Mouse (Mus musculus) hindbrain, embryonic 10.5 days (tissue): Measurements from ENCODE around the gene Ezr. TPM values are rescaled to one million over a fixed set of nuclear protein-coding genes. Genes with fewer than 3 reads are reported as not detected.
"Not testable (repeated sequence)": the region's sequence is repeated elsewhere in the genome, so short reads cannot be mapped to it uniquely, and the experiment has no call there.

Experiments
- DNase-seq: peaks from one replicate; pipeline ENCODE4 v3.0.0-alpha.2; 2017; ENCODE audit warnings: low spot score
- H3K27ac ChIP-seq: fragments of 300-500 bp; sonication (generic); 2 replicates; pipeline ENCODE4 v1.5.1; 2016; ENCODE audit warnings: mild to moderate bottlenecking, moderate library complexity
- H3K27me3 ChIP-seq: fragments of 300-500 bp; sonication (generic); 2 replicates; pipeline ENCODE4 v1.6.1; 2016; ENCODE audit warnings: mild to moderate bottlenecking; ENCODE audit not compliant: poor library complexity, insufficient read depth, severe bottlenecking
- H3K36me3 ChIP-seq: fragments of 300-500 bp; sonication (generic); 2 replicates; pipeline ENCODE4 v1.6.1; 2016; ENCODE audit warnings: mild to moderate bottlenecking, moderate library complexity
- H3K4me1 ChIP-seq: fragments of 300-500 bp; sonication (generic); replicated peaks from 2 replicates; pipeline ENCODE4 v1.6.1; 2016; ENCODE audit warnings: mild to moderate bottlenecking
- H3K4me3 ChIP-seq: fragments of 300-500 bp; sonication (generic); 2 replicates; pipeline ENCODE4 v1.5.1; 2016; ENCODE audit warnings: mild to moderate bottlenecking, moderate library complexity
- H3K9me3 ChIP-seq: fragments of 300-500 bp; sonication (generic); 2 replicates; pipeline ENCODE4 v1.6.1; 2016; ENCODE audit warnings: mild to moderate bottlenecking, moderate library complexity
- WGBS: fragments of 180-500 bp; shearing (Covaris S2); methylation state at CpG from one replicate; pipeline ENCODE4 v1.1.7; 2016; 5-methylcytosine and 5-hydroxymethylcytosine counted together
- polyA plus RNA-seq: library from polyadenylated mRNA; unstranded; fragments of >200 nt; fragmentation: Nextera tagmentation; extraction: Ambion mirVana; gene quantifications from 2 replicates; pipeline ENCODE4 v1.2.1, GENCODE M21; 2016

The Ezr gene
- polyA plus RNA-seq, 1 experiment from 2014 or later = 99.4 TPM

DNA sequence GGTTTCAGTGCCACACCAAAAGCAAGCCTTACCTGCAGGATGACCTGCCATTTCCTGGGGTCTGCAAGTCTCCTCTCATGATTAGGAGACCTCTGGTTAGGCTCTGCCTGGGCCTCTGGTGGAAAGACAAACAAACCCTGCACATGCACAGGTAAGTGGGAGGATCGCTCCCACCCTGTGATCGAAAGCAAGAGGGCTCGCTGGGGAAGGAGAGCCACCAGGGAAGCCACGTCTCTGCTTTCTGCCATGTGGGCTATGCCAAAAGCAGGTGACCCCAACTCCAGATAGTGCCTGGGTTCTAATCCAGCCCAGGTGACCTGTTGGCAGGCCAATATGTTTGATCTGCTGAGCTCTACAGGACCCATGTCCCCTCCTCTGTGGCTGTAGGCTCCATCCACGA lies 76.1 kb downstream of the Ezr start:
- not testable (repeated sequence) for H3K27ac ChIP-seq, H3K9me3 ChIP-seq, H3K27me3 ChIP-seq, H3K4me1 ChIP-seq, H3K4me3 ChIP-seq, H3K36me3 ChIP-seq, DNase-seq
- 86% methylated on average over 5 of the region's 5 CpGs for WGBS

- H3K27ac ChIP-seq, H3K4me3 ChIP-seq, H3K27me3 ChIP-seq, H3K36me3 ChIP-seq, H3K4me1 ChIP-seq, H3K9me3 ChIP-seq, DNase-seq: not testable (repeated sequence)
- 70% methylated on average over 9 of the region's 9 CpGs for WGBS
Measured at GRCm38 (mm10) chr17:6703381-6704270, 79.0 kb downstream of the Ezr start.

- H3K4me3 ChIP-seq, H3K9me3 ChIP-seq, H3K27ac ChIP-seq, H3K36me3 ChIP-seq, DNase-seq, H3K27me3 ChIP-seq, H3K4me1 ChIP-seq: not testable (repeated sequence)
- WGBS = 42% methylated on average over 2 of the region's 8 CpGs
Measured at GRCm38 (mm10) chr17:6702625-6703221, 79.9 kb downstream of the Ezr start.

DNA sequence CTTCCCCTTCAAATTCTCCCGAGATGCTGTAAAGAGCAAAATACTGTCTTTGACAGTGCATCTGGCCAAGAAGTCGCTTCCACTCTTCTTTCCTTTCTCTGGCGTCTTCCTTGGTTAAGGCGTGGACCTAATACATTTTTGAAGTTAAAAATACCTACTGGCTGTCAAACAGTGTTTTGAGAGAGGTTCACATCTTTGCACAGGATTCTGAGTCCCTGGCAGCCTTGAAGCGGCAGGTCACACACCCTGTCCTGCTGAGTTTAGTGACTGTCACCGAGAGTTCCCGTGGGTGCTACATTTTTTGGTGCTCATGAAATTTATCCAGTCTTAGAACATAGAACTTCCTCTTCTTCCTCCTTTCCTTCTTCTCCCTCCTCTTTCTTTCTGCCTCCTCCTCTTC lies 82.5 kb downstream of the Ezr start:
- not testable (repeated sequence) for H3K4me1 ChIP-seq, DNase-seq, H3K36me3 ChIP-seq, H3K9me3 ChIP-seq, H3K27me3 ChIP-seq, H3K27ac ChIP-seq, H3K4me3 ChIP-seq
- 76% methylated on average over 4 of the region's 7 CpGs for WGBS

DNA sequence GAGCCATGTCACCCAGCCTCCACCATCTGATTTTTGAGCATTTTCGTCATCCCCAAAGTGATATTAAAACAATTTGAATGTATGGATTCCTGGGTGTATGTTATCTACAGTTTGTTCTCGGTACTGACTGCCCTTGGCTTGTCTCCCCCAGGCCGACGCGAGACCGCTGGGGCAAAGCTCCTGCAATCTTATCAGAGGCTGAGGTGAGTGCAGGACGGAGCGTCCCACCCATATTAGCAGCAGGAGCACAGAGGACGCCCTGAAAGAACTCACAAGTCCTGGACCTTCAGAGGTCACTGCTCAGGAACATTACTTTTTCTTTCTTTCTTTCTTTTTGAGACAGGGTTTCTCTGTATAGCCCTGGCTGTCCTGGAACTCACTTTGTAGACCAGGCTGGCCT lies 83.1 kb downstream of the Ezr start:
- not testable (repeated sequence) for H3K4me1 ChIP-seq, H3K27ac ChIP-seq, H3K9me3 ChIP-seq, DNase-seq, H3K27me3 ChIP-seq, H3K4me3 ChIP-seq, H3K36me3 ChIP-seq
- WGBS = 91% methylated on average over 9 of the region's 9 CpGs

DNA sequence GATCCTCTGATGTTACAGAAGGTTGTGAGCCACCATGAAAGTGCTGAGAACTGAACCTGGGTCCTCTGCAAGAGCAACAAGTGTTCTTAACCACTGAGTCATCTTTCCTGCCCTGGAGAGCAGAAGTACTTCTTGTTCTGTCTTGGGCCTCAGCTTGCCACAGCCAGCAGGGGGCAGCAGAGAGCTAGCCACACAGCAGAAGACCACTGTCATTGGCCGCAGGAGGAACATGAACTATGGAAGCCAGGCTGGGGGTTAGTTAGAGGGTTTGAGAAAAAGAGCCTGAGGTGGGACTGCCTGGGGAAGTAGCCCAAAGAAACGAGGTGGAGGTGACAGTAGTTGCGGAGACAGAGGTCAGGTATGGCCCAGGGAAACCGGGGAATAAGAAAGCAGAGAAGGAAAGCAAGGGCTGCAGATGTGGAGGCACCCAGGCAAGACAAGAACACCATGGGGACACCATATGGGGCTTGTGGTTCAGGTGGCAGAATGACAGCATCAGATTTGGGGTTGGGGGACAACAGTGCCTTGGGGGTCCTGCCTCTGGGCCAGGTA lies 85.3 kb downstream of the Ezr start:
- WGBS = 29% methylated on average over 4 of the region's 4 CpGs
- H3K4me3 ChIP-seq, H3K27ac ChIP-seq, H3K36me3 ChIP-seq, H3K9me3 ChIP-seq, H3K27me3 ChIP-seq, H3K4me1 ChIP-seq: not testable (repeated sequence)
- DNase-seq = peak; percentile 12

DNA sequence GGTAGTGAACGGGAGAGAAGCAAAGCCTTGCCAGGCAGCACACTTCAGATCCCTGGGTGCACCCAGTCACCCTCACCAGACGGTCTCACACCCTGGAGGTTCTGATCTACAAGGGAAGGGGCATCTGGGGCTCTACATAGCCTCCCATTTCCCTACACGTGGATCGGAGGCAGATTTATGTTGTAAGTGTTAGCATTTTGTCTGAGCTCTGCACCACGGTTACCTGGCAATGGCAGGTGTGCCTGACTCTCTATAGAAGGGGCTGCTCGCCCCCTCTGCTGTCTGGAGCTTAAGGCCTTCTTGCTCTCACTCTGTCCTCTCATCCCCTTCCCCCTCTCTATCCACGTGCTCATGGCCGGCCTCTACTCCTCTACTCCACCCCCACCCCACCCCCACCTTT lies 86.1 kb downstream of the Ezr start:
- not testable (repeated sequence) for DNase-seq, H3K27me3 ChIP-seq, H3K9me3 ChIP-seq, H3K36me3 ChIP-seq, H3K4me3 ChIP-seq, H3K4me1 ChIP-seq, H3K27ac ChIP-seq
- 60% methylated on average over 8 of the region's 8 CpGs for WGBS

DNA sequence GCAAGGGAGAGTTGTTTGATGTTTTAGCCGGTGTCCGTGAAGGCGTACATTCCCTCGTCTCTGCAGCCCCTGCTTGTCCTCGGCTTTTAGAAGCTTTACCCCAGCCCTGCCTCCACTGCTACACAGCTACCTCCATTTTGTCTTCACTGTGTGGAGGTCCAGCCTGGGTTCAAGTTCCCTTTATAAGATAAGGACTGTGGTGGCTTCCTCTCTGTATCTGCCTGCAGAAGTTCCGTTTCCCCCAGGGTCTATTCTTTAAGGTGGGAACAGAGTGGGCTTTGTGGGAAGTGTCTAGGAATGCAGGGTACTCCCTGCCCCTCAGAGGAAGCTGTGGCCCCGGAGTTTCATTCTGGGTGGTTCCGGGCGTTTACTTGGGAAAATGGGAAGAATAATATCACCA lies 86.9 kb downstream of the Ezr start:
- H3K4me1 ChIP-seq, H3K36me3 ChIP-seq, H3K27me3 ChIP-seq, H3K4me3 ChIP-seq, H3K27ac ChIP-seq, H3K9me3 ChIP-seq, DNase-seq: not testable (repeated sequence)
- 83% methylated on average over 9 of the region's 9 CpGs for WGBS

- 14% methylated on average over 2 of the region's 2 CpGs for WGBS
- not testable (repeated sequence) for H3K36me3 ChIP-seq, H3K4me3 ChIP-seq, H3K27me3 ChIP-seq, H3K27ac ChIP-seq, H3K9me3 ChIP-seq, H3K4me1 ChIP-seq
- DNase-seq = peak; percentile 35
Measured at GRCm38 (mm10) chr17:6691596-6691995, 91.0 kb downstream of the Ezr start.

DNA sequence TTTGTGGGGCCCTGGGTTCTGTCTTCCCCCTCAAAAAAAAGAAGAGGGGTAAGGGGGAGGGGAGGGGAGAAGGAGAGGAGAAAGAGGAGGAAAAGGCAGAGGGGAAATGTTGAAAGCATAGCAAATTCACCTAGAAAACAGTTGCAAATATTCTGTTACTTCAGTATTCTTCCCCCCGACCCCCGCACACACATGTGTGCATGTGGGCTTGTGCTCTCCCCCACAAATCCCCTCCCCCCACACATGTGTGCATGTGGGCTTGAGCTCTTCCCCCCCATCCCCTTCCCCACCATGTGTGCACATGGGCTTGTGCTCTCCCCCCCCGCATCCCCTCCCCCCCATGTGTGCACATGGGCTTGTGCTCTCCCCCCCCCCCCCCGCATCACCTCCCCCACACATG lies 93.2 kb downstream of the Ezr start:
- WGBS = 92% methylated on average over 3 of the region's 4 CpGs
- DNase-seq, H3K36me3 ChIP-seq, H3K27me3 ChIP-seq, H3K9me3 ChIP-seq, H3K4me1 ChIP-seq, H3K4me3 ChIP-seq, H3K27ac ChIP-seq: not testable (repeated sequence)

Other genes with a start within 250 kb of the Ezr start
- 38.8 and 43.2 TPM in 2 replicates for gene Dynlt1c, start 181.1 kb downstream of the Ezr start, polyA plus RNA-seq
- gene Dynlt1f, start 126.9 kb downstream of the Ezr start, polyA plus RNA-seq = 297 and 329 TPM in 2 replicates
- 0.29 TPM in 1 of 2 replicates, not detected in the other for gene Sytl3, start 123.7 kb downstream of the Ezr start, polyA plus RNA-seq
- gene Rsph3b, start 165.9 kb upstream of the Ezr start, polyA plus RNA-seq = 36.4 and 43.4 TPM in 2 replicates
- 49.7 and 50.6 TPM in 2 replicates for gene Tagap1, start 178.4 kb upstream of the Ezr start, polyA plus RNA-seq
- gene Rnaset2b, start 187.8 kb upstream of the Ezr start, polyA plus RNA-seq = 116 and 118 TPM in 2 replicates
- gene Gm49721, start 196.1 kb upstream of the Ezr start, polyA plus RNA-seq = 0.17 and 0.22 TPM in 2 replicates
- not detected in 2 replicates for gene Gm1604a, start 242.8 kb upstream of the Ezr start, polyA plus RNA-seq